Mouse (Mus musculus) monocyte, adult 2 months (primary cell): ENCODE results near the gene Usp31.

Experiments
- DNase-seq, 2 experiments: peaks; one replicate each; pipeline ENCODE4 v3.0.0; 2022; ENCODE audit warnings: low spot score in 2 of 2, low read depth in 1 of 2

Usp31 gene

DNA sequence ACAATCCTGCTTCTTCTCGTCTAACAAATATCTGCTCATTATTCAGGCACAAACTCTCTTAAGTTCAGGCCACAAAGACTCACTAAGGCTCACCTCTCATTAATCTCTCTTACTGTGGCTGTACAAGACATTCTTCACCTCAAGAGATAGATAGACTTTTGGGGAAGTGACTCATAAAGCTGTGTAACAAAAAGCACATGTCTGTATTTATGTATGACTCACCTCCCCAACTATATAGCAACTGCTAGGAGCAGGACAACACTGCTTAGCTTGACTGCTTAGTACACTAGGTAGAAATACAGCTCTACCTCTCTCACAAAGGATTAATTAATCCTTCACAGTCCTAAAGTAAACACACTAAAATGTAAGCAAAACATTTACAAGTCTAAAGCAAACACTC is 46.3 kb downstream of the Usp31 start:
- no peak for DNase-seq

DNA sequence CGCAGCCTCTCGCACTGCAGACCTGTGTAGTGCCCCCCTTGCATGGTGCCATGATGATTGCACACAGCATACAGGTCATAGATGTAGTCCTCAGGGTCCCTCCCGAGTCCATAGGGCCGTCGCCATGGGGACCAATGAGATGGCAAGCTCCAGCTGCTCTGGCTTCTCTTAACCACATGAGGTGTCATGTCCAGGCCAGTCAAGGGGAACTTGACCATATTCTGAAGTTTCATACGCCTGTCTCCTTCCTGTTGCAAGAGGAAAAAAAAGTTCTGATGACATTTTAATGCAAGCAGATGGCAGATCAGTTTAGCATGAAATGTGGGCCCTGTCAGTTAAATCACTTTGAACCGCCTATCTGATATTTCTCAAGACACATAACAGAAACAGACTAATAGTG is 48.2 kb downstream of the Usp31 start:
- no peak for DNase-seq

DNA sequence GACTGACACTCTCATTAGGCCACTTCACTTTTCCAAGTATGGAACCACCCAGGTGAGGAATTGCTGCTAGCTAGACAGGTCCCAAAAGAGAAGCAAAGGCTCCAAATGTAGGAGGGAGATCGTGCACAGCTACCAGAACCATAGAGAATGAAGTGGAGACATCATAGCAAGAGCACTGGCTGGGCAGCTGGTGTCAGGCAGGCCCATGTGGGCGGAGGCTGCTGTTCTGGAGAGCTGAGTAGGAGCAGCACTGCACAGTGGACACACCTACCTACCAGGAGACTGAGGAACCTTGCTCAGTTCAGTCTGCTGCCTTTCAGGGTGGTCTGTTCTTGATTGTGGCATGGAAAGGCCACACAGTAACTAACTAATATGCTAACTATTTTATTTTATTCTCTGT is 52.4 kb downstream of the Usp31 start:
- no peak for DNase-seq

DNA sequence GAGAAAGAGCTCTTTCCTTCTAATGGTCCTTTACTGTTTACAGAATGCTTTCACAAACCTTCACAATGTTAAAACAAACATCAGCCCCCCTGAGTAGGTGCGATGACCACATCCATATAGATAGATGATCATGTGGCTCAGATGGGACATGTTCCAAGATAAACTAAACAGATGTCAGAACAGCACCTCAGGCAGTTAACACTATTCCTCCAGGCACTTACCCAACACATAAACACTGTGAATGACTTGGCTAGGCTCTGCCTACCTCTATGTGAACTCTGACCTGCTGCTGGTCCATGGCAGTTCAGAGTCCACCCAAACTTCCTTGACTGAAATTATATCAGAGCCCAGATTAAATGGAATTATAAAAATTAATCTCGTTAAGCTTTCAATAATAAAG is 54.4 kb downstream of the Usp31 start:
- DNase-seq: no peak

DNA sequence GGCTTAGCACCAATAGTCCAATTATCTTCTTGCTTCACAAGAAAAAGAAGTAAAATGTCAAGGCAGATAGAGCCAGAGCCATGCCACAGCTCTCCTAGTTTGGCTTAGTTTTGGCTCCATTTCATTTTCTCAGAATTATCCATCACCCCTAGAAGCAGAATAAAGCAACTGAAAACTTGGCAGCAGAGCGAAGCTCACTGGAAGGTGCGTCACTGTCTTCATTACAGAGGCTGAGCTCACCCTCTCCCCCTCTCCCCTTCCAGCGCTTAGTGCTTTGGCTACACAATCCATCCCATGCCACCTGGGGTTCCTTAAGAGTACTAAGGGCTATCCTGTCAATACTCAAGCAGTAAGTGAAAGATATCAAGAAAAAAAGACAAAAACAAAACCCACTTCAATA is 56.3 kb downstream of the Usp31 start:
- DNase-seq: no peak

DNA sequence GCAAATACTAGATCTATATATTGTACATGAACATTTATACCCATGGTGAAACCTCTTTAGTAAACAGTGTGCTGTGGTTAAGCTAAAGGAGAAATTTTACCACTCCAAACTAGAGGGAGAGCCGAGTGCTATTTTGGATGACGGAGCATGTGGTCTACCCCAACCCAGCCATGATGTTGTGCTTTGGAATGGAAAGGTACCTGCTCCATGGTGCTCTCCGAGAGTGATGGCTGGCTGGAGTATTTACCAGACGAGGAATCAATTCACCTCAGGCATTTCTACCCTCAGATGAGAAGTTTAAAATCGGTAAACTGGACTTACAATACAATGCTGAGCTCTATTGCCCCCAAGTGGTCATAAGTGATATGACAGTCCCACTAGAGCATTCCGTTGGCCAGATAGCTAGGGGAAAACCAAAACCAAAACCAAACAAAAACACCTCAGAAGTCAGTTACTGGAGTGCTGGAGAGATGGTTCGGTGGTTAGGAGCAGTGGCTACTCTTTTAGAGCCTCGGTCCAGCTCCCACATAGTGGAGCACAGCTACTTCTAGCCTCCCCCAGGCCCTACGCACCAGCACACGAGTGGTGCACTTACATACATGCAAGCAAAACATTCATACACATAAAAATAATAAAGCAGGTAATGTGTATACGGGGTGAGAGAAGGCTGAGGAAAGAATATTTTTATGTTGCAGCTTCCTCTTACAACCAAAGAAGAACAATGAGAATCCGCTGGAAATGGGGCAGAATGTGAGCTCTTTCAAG is 65.9 kb downstream of the Usp31 start:
- DNase-seq: peak in 1 of 2 experiments; percentile 17

DNA sequence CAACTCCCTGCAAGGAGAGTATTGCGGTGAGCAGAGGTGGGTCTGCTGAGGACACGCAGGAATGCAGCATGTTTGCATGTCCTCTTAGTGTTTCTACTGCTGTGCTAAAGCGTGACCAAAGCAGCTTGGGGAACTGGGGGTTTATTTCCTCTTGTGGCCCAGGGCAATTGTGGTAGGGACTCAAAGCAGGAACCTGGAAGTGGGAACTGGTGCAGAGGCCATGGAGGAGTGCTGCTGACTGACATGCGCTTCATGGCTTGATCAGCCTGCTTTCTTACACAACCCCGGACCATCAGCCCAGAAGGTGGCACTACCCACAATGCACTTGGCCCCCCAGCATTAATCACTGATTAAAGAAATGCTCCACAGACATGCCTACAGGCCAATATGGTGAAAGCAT is 70.3 kb downstream of the Usp31 start:
- no peak for DNase-seq

DNA sequence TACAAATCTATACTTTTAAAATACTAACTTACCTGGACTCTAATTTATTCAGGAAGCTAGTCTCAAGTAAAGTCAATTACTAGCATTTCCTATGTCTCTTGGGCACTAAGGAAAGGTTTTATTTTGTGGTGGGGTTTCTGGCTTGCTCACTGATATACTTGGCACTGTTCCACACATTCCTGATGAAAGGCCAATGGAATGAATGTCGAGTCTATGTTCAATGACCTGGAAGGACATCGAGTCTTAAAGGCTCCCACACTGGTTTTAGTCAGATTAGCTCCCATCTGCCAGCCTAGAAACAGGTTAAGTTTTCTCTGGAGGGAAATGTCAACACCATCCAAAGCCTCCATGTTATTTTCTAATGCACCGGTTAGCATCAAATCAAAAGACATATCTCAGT is 72.8 kb downstream of the Usp31 start:
- DNase-seq: no peak

DNA sequence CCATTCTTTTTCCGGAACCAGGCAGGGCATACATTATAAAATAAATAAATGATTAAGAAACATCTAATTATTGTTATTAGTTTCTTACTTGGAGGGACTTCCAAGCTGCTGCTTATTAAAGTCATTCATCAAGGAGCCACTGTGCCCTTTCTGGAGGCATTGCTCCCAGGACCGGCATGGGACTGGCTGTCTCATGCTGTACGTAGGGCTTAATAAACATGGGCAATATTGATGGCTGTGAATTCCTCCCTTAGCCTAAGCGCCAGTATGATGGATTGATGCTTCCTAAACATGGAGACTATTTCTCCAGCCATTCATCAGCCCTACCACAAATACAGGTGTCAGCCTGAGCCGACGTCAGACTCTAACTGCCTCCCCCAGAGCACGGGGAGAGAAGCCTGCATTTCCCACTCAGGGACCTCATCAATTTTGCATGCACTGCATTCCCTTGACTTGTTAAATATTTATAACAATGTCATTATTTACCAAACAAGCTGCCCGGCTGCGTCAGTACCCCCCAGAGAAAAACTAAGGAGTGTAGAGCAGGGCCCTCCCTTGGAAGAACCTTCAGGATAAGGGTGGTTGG is 84.1 kb downstream of the Usp31 start:
- DNase-seq: no peak

DNA sequence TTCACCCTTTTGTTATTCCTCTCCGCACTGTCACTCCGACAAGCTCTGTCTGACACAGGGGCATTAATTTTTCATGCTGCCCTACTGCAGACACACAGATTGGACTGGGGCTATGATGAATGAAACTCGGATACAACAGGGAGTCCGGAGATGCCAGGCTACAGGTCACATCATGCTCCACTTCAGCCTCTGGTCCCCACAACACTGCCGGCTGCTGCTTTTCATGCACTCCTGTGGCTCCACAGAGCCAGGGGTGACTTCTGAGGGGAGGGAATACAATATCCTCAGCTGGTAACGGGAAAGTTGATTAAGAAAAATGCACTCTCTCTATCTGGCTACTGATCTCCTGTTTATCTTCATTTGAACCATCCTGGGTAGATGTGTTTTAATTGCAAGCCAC is 84.6 kb downstream of the Usp31 start:
- no peak for DNase-seq

DNA sequence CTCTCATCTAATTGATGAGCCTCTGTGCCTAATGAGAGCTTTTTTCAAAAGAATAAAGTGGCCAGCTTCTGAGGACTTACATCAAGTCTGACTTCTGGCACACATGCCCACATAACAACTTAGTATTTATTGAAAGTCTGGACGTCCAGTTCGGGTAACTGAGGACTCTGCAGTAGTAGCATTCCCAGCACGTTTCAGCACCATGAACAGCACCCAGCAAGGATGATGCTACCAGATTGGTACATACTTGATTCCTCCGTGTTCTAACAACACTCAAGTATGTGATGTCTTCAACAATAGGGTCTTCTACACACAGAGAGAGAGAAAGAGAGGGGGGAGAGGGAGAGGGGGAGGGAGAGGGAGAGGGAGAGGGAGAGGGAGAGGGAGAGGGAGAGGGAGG is 105.4 kb downstream of the Usp31 start:
- no peak for DNase-seq

DNA sequence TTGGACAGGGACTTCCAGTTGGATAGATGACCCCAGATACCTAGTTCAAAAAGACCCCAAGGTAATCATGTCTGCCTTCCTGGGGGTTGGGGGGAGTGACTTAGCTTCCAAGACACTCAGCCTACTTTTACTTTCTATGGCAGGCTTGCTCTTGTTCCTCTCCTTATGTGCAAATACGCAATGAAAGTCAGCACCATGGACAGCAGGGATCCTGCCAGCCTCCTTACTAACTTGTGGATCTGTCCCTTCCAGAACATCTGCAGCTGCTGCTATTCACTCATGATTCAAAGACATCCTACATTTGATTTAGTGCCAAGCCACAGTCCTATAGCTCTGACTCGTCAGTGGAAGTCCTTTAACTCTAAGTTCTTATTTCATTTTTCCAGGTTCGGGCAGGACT is 110.7 kb downstream of the Usp31 start:
- DNase-seq: no peak

DNA sequence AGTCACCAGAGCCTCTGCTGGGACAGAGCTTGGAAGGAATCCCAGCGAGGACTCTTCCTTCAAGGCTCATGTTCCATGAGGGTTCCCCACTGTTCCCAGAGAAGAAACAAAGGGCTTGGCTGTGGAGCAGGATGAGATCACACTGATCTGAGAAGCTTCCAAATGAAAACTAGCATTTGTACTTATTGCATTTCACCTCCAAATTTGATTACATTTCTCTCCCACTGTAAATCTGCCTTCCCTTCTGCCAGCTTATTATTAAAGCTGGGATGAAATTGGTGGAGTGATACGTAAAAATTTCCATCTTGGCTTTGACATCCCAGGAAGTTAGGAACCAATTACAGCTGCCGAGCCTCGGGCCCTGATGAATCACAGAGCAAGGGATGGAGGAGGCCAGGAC is 111.6 kb downstream of the Usp31 start:
- no peak for DNase-seq

DNA sequence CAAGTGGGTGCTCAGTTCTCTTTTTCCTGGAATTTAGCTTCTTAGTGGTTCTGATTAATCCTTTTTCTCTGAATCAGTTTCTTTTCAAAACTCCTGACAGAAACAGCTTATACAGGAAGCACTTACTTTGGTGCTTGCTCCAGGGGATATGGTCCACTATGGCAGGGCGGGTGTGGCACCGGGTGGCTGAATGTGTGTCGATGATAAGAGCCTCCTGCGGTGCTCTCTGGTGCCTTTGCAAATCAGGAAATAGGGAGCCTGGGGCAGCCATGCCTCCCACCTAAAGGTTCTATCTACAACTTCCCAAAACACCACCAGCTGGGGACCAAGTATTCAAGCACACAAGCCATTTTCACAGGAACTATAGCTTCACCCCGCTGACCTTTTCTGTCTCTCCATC is 112.0 kb downstream of the Usp31 start:
- no peak for DNase-seq

DNA sequence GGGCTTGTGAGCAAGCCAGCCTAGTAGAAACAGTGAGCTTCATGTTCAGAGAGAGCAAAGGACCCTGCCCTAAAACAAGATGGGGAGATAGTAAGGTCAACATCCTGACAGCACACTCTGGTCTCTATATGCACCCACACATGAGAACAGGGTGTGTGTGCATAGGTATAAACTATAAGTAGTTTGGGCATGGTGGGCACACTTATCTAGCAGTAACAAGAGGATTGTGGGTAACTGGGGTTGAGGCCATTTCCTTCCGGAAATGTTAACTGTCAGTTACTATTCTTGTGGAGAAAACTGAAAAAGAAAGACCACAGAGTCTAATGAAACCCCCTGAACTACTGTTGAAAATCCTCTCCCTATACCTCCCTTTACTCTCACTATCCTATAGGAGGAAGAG is 112.4 kb downstream of the Usp31 start:
- DNase-seq: no peak
